Mouse (Mus musculus) lung, postnatal 0 days (tissue): ENCODE measurements around the gene Syn2.

Experiments
- CTCF ChIP-seq: IDR thresholded peaks from 2 replicates; pipeline ENCODE4 v1.5.1; 2016; ENCODE audit warnings: antibody characterized with exemption, mild to moderate bottlenecking
- EP300 ChIP-seq: IDR thresholded peaks from 2 replicates; pipeline ENCODE4 v1.6.1; 2016; ENCODE audit warnings: antibody characterized with exemption, mild to moderate bottlenecking, control low read depth

DNA sequence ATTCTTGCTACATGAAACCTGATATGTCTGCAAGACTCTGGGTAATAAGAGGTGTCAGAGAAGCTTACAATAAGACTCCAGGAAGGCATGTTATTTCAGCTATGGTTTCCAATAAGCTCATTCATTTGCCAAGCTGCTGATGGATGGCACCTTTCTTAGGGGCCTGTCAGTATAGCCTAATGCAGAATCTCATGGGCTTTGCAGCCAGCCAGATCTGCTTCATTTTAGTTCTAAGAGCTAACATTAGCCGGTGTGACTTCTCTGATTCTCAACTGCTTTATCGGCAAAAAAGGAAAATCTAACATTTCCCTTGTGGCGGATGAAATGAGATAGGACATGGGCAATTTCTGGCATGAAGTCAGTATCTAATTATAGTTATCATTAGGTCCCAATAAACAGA, 7.9 kb upstream of the Syn2 start:
- TF ChIP-seq CTCF: no peak
- TF ChIP-seq EP300: no peak
